Mouse (Mus musculus) MEL (cell line): ENCODE data around the gene Tmbim1. TPM values are rescaled to one million over a fixed set of nuclear protein-coding genes. Genes with fewer than 3 reads are reported as not detected.

Experiments used
- DNase-seq: peaks from one replicate; pipeline ENCODE4 v3.0.0; 2011; ENCODE audit warnings: low read depth, low spot score
- H3K27ac ChIP-seq: 2 replicates; pipeline ENCODE4 v1.5.1; 2012; ENCODE audit warnings: low read depth, mild to moderate bottlenecking, control low read depth, low read length, moderate library complexity; ENCODE audit not compliant: control insufficient read depth
- H3K27me3 ChIP-seq, 2 experiments: fragments of 150-350 bp in 1 of 2; sonication (generic) in 1 of 2; 2 replicates each; pipeline ENCODE4 v1.6.1; 2012; ENCODE audit warnings: low read length in 2 of 2, mild to moderate bottlenecking in 2 of 2, improper control_type of control experiment in 1 of 2, moderate library complexity in 1 of 2; ENCODE audit not compliant: insufficient read depth in 2 of 2, control insufficient read depth in 1 of 2
- H3K36me3 ChIP-seq, 2 experiments: 2 replicates each; pipeline ENCODE4 v1.6.1; 2012 to 2014; ENCODE audit warnings: low read length in 2 of 2, improper control_type of control experiment in 1 of 2, inconsistent platforms in 1 of 2, mild to moderate bottlenecking in 1 of 2; ENCODE audit not compliant: insufficient read depth in 2 of 2, control insufficient read depth in 1 of 2
- H3K4me1 ChIP-seq, 2 experiments: fragments of 150-350 bp in 1 of 2; sonication (generic) in 1 of 2; 2 replicates each; pipeline ENCODE4 v1.6.1; 2012; ENCODE audit warnings: low read length in 2 of 2, improper control_type of control experiment in 1 of 2, mild to moderate bottlenecking in 1 of 2; ENCODE audit not compliant: insufficient read depth in 2 of 2, control insufficient read depth in 1 of 2
- H3K4me3 ChIP-seq, 2 experiments: fragments of 150-350 bp in 1 of 2; sonication (generic) in 1 of 2; 2 replicates each; pipeline ENCODE4 v1.5.1; 2012; ENCODE audit warnings: low read depth in 2 of 2, low read length in 2 of 2, mild to moderate bottlenecking in 2 of 2, moderate library complexity in 2 of 2, control low read depth in 1 of 2, improper control_type of control experiment in 1 of 2; ENCODE audit not compliant: control insufficient read depth in 1 of 2, insufficient read depth in 1 of 2
- H3K79me2 ChIP-seq: 2 replicates; pipeline ENCODE4 v1.6.1; 2012; ENCODE audit warnings: mild to moderate bottlenecking, low read length, moderate library complexity; ENCODE audit not compliant: control insufficient read depth, poor library complexity, insufficient read depth
- H3K9ac ChIP-seq: 2 replicates; pipeline ENCODE4 v1.6.1; 2012; ENCODE audit warnings: low read depth, mild to moderate bottlenecking, control low read depth, low read length, moderate library complexity; ENCODE audit not compliant: control insufficient read depth, poor library complexity, severe bottlenecking
- H3K9me3 ChIP-seq: fragments of 150-350 bp; sonication (generic); replicated peaks from 2 replicates; pipeline ENCODE4 v1.6.1; 2012; ENCODE audit warnings: mild to moderate bottlenecking, low read length, improper control_type of control experiment, moderate library complexity; ENCODE audit not compliant: insufficient read depth
- CHD2 ChIP-seq: IDR thresholded peaks from 2 replicates; pipeline ENCODE4 v1.6.1; 2011; ENCODE audit warnings: low read length, improper control_type of control experiment
- ELF1 ChIP-seq: IDR thresholded peaks from 2 replicates; pipeline ENCODE4 v1.6.1; 2014; ENCODE audit warnings: low read depth, mild to moderate bottlenecking, inconsistent platforms, low read length, improper control_type of control experiment, moderate library complexity
- EP300 ChIP-seq, 2 experiments: IDR thresholded peaks; 2 replicates each; pipeline ENCODE4 v1.6.1; 2011; ENCODE audit warnings: improper control_type of control experiment in 2 of 2, low read length in 2 of 2, low read depth in 1 of 2, mild to moderate bottlenecking in 1 of 2
- ETS1 ChIP-seq: IDR thresholded peaks from 2 replicates; pipeline ENCODE4 v1.6.1; 2012; ENCODE audit warnings: low read depth, mild to moderate bottlenecking, inconsistent platforms, low read length, improper control_type of control experiment, moderate library complexity
- GATA1 ChIP-seq: IDR thresholded peaks from 2 replicates; pipeline ENCODE4 v1.6.1; 2011; ENCODE audit warnings: low read depth, low read length, improper control_type of control experiment
- HCFC1 ChIP-seq: IDR thresholded peaks from 2 replicates; pipeline ENCODE4 v1.6.1; 2012; ENCODE audit warnings: low read depth, mild to moderate bottlenecking, inconsistent platforms, low read length, improper control_type of control experiment, moderate library complexity
- MAFK ChIP-seq: IDR thresholded peaks from 2 replicates; pipeline ENCODE4 v1.6.1; 2011; ENCODE audit warnings: low read depth, mild to moderate bottlenecking, low read length, improper control_type of control experiment, borderline replicate concordance
- MAX ChIP-seq: IDR thresholded peaks from 2 replicates; pipeline ENCODE4 v1.6.1; 2011; ENCODE audit warnings: low read length, improper control_type of control experiment
- MEF2A ChIP-seq: IDR thresholded peaks from 2 replicates; pipeline ENCODE4 v1.6.1; 2014; ENCODE audit warnings: low read depth, mild to moderate bottlenecking, inconsistent platforms, low read length, improper control_type of control experiment; ENCODE audit not compliant: poor library complexity, insufficient replicate concordance, severe bottlenecking; ENCODE audit errors: extremely low read depth
- MYB ChIP-seq: IDR thresholded peaks from 2 replicates; pipeline ENCODE4 v1.6.1; 2011; ENCODE audit warnings: mild to moderate bottlenecking, low read depth, low read length, improper control_type of control experiment
- MYC ChIP-seq: IDR thresholded peaks from 2 replicates; pipeline ENCODE4 v1.6.1; 2011; ENCODE audit warnings: low read depth, mild to moderate bottlenecking, low read length, improper control_type of control experiment, moderate library complexity
- NELFE ChIP-seq: IDR thresholded peaks from 2 replicates; pipeline ENCODE4 v1.6.1; 2011; ENCODE audit warnings: low read depth, low read length, improper control_type of control experiment
- POLR2AphosphoS2 ChIP-seq: IDR thresholded peaks from 2 replicates; pipeline ENCODE4 v1.6.1; 2011; ENCODE audit warnings: low read length, improper control_type of control experiment
- SIN3A ChIP-seq: IDR thresholded peaks from 2 replicates; pipeline ENCODE4 v1.6.1; 2012; ENCODE audit warnings: low read length, improper control_type of control experiment, inconsistent platforms
- TAL1 ChIP-seq: IDR thresholded peaks from 2 replicates; pipeline ENCODE4 v1.6.1; 2012; ENCODE audit warnings: mild to moderate bottlenecking, inconsistent platforms, low read length, moderate library complexity, mixed read lengths
- UBTF ChIP-seq: IDR thresholded peaks from 2 replicates; pipeline ENCODE4 v1.6.1; 2012; ENCODE audit warnings: low read depth, mild to moderate bottlenecking, inconsistent platforms, low read length, improper control_type of control experiment, moderate library complexity, borderline replicate concordance; ENCODE audit not compliant: insufficient read depth
- polyA plus RNA-seq, 2 experiments: library from polyadenylated mRNA; stranded (reverse) in 1 of 2; unstranded in 1 of 2; fragments of >175 nt in 1 of 2; fragments of >200 nt in 1 of 2; gene quantifications; 2 replicates each; pipeline versions ENCODE4 v1.2.1 to v1.2.4; 2012; ENCODE audit warnings: low replicate concordance in 2 of 2, low read depth in 1 of 2; ENCODE audit not compliant: insufficient read length in 2 of 2, insufficient read depth in 1 of 2, missing spikeins in 1 of 2
- total RNA-seq: library from RNA; depleted of rRNA; stranded (reverse); fragments of 300-350 nt; gene quantifications from 2 replicates; pipeline ENCODE4 v1.2.3, GENCODE M21; 2012

Gene Tmbim1
- total and polyA plus RNA-seq, 3 experiments = 13.0 to 20.8 TPM; not detected in 1

DNA sequence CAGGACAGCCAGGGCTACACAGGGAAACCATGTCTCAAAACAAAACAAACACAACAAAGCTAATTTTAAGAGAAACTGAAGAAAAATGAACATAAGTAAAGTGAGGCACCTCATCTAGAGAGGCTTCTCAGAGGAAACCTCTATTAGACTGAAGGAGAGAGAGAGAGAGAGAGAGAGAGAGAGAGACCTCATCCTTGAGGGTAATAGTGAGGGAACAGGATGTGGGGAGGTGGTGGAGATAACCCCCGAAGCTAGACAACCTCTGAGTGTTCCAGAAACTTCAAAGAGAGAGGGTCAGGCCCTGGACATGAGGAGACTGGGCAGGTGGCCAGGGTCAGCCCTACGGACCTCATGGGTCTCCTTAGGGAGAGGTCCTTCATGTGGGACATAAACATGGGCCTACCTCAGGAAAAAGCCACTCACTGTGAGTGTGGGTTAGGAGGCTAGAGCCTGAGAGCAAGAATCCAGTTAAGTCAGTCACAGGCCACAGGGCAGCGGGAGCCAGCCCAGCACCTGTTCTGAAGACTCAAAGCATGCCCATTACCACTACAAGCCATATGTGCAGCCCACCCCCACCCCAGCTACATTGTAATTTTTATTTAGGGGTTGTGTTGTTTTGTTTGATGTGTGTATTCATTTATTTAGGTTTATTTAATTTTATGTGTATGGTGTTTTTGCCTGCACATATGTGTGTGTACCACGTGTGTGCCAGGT is 10.8 kb upstream of the Tmbim1 start:
- TF ChIP-seq POLR2AphosphoS2 (no peak), SIN3A (no peak), ELF1 (no peak), EP300 (IDR thresholded peaks at IDR 0.05; ENCODE audit: low read depth in 1 of 2, low read length in 2 of 2) (no peak), MYC (no peak), NELFE (no peak), TAL1 (no peak), UBTF (no peak), HCFC1 (no peak), MYB (no peak), ETS1 (no peak), MAX (no peak), GATA1 (no peak)
- H3K4me3 ChIP-seq = no peak overlapping the region
- no peaks in the 10 kb centered on the region for H3K9me3 ChIP-seq
- H3K79me2 ChIP-seq = no peaks in the 10 kb centered on the region
- DNase-seq = no peak
- no peaks in the 10 kb centered on the region for H3K36me3 ChIP-seq
- peaks cover 2 to 3% of the 10 kb centered on the region in 2 experiments; a peak in 1 of 4 replicates for H3K4me1 ChIP-seq
- H3K27me3 ChIP-seq = no peaks in the 10 kb centered on the region
- no peak overlapping the region for H3K9ac ChIP-seq
- H3K27ac ChIP-seq = no peak overlapping the region

GRCm38 (mm10) chr1:74314796-74315195 is 9.4 kb upstream of the Tmbim1 start:
- peaks cover 2 to 3% of the 10 kb centered on the region in 2 experiments; a peak in 1 of 4 replicates for H3K4me1 ChIP-seq
- H3K9me3 ChIP-seq = no peaks in the 10 kb centered on the region
- H3K9ac ChIP-seq = no peak overlapping the region
- H3K27ac ChIP-seq = no peak overlapping the region
- H3K27me3 ChIP-seq = no peaks in the 10 kb centered on the region
- H3K4me3 ChIP-seq = no peak overlapping the region
- DNase-seq = no peak
- no peaks in the 10 kb centered on the region for H3K79me2 ChIP-seq
- TF ChIP-seq CHD2 (no peak), MAFK (no peak), MEF2A (no peak)
- TF ChIP-seq, all 39 proteins: peak for 0
- H3K36me3 ChIP-seq = no peaks in the 10 kb centered on the region
